Mouse (Mus musculus) stomach, embryonic 14.5 days (tissue): ENCODE results near the gene Osbp. TPM values are rescaled to one million over a fixed set of nuclear protein-coding genes. Genes with fewer than 3 reads are reported as not detected.
A peak's percentile ranks its signal among the peaks of the same experiment; 100 is the strongest.

Source experiments
- ATAC-seq: fragments of 200-750 bp; cut with Nextera tagmentation; 2 replicates; pipeline ENCODE4 v1.8.0; 2017; ENCODE audit warnings: low read depth, moderate TSS enrichment; ENCODE audit not compliant: insufficient number of reproducible peaks, insufficient read depth, low FRiP score
- H3K27ac ChIP-seq: fragments of 300-500 bp; sonication (generic); 2 replicates; pipeline ENCODE4 v1.5.1; 2014; ENCODE audit warnings: mild to moderate bottlenecking, low read length, moderate library complexity, mixed read lengths
- H3K27me3 ChIP-seq: fragments of 300-500 bp; sonication (generic); 2 replicates; pipeline ENCODE4 v1.6.1; 2014; ENCODE audit warnings: low read length, control low read depth, mixed read lengths; ENCODE audit not compliant: control insufficient read depth, insufficient read depth
- H3K36me3 ChIP-seq: fragments of 300-500 bp; sonication (generic); 2 replicates; pipeline ENCODE4 v1.6.1; 2014; ENCODE audit warnings: mild to moderate bottlenecking, control low read depth, low read length, moderate library complexity, mixed read lengths; ENCODE audit not compliant: control insufficient read depth, insufficient read depth
- H3K4me1 ChIP-seq: fragments of 300-500 bp; sonication (generic); 2 replicates; pipeline ENCODE4 v1.6.1; 2014; ENCODE audit warnings: low read length, control low read depth, mixed read lengths; ENCODE audit not compliant: control insufficient read depth, insufficient read depth
- H3K4me2 ChIP-seq: fragments of 300-500 bp; sonication (generic); replicated peaks from 2 replicates; pipeline ENCODE4 v1.6.1; 2014; ENCODE audit warnings: low read depth, low read length, control low read depth
- H3K4me3 ChIP-seq: fragments of 300-500 bp; sonication (generic); 2 replicates; pipeline ENCODE4 v1.5.1; 2014; ENCODE audit warnings: low read depth, low read length, control low read depth
- H3K9ac ChIP-seq: fragments of 300-500 bp; sonication (generic); replicated peaks from 2 replicates; pipeline ENCODE4 v1.6.1; 2014; ENCODE audit warnings: low read depth, mild to moderate bottlenecking, control low read depth, low read length, moderate library complexity, mixed read lengths
- H3K9me3 ChIP-seq: fragments of 300-500 bp; sonication (generic); 2 replicates; pipeline ENCODE4 v1.6.1; 2016; ENCODE audit warnings: low read depth, low read length, control low read depth; ENCODE audit not compliant: control insufficient read depth
- WGBS: fragments of 180-500 bp; shearing (Covaris S2); extraction: QIAGEN DNeasy Blood & Tissue Kit; methylation state at CpG from one replicate; pipeline ENCODE4 v1.1.7; 2014; 5-methylcytosine and 5-hydroxymethylcytosine counted together
- microRNA-seq: library from miRNA; unstranded; fragments of <30 nt; microRNA quantifications from one replicate; pipeline ENCODE4, GENCODE M21; 2016
- polyA plus RNA-seq: library from polyadenylated mRNA; unstranded; fragments of >200 nt; fragmentation: Nextera tagmentation; extraction: Ambion mirVana; gene quantifications from 2 replicates; pipeline ENCODE4 v1.2.1, GENCODE M21; 2014

Osbp gene
- polyA plus RNA-seq, 1 experiment from 2014 or later = 10.9 TPM

DNA sequence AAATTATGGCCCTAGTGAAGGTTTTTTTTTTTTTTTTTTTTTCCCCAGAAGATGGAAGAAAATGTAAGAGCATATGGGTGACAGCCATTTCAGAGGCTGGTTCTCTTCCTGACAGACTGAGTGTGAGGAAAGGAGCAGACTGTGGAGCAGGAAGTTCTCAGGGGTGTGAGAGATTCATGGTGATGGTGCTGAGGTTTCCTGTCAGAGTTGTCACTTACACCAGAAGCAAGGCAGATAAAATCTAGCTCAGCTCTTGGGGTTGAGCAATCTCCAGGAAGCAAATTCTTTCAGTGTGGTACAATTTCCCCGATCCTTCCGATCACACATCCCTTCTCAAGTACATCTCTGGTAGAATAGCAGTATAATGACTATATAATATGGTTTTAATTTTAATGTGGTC is 60.9 kb downstream of the Osbp start:
- H3K27ac ChIP-seq = no peak overlapping the region
- no peaks in the 10 kb centered on the region for H3K36me3 ChIP-seq
- 88% methylated on average over 2 of the region's 2 CpGs for WGBS
- H3K4me1 ChIP-seq = no peaks in the 10 kb centered on the region
- no peaks in the 10 kb centered on the region for H3K9me3 ChIP-seq
- no peak overlapping the region for H3K4me2 ChIP-seq
- no peaks in the 10 kb centered on the region for H3K27me3 ChIP-seq
- H3K9ac ChIP-seq = no peak overlapping the region
- H3K4me3 ChIP-seq = no peak overlapping the region
- no peak for ATAC-seq

DNA sequence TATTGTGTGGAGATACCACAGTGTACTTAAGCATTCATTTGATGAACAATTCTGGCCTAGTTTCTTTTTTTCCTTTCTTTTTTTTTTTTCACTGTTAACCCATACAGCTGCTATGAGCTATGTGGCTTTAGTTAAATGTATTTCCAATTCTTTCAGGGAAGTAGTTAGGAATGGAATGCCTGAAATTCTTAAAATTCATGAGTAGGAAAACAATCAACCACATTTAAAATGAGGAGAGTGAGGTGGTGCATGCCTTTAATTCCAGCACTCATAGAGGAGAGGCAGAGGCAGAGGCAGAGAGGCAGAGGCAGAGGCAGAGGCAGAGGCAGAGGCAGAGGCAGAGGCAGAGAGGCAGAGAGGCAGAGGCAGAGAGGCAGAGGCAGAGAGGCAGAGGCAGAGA is 72.0 kb downstream of the Osbp start:
- Histone ChIP-seq H3K27me3 (no peaks in the 10 kb centered on the region), H3K9me3 (no peaks in the 10 kb centered on the region), H3K4me2 (no peak overlapping the region), H3K36me3 (no peaks in the 10 kb centered on the region), H3K27ac (no peak overlapping the region), H3K4me1 (no peaks in the 10 kb centered on the region), H3K9ac (no peak overlapping the region), H3K4me3 (no peak overlapping the region)
- no peak for ATAC-seq

DNA sequence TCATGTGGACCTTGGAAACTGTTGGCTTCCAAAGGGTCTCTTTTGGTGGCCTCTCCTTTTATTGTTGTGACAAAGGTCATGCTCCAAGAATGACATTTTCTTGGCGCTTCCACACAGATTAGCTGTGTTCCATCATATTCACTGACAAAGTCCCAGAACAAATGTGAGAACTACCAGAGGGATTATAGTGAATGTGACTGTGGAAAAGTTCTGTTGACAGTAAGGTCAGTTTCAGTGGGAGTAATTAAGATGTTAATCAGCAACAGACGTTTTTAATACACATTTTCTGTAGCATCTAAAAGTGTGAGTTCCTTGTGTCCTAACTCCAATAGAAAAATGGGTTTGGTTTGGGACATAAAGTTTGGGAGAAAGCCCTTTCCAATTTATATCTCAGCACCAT is 75.5 kb downstream of the Osbp start, which contains the start of gene Olfr1423:
Gene Olfr1423 (minus strand): TSS at position 101 of the 400 bp plus-strand sequence.
- Histone ChIP-seq H3K27me3 (no peaks in the 10 kb centered on the region), H3K9me3 (no peaks in the 10 kb centered on the region), H3K4me3 (no peak within 1 kb of the TSS), H3K9ac (no peak within 1 kb of the TSS), H3K27ac (no peak within 1 kb of the TSS), H3K36me3 (no peaks in the 10 kb centered on the region), H3K4me2 (no peak within 1 kb of the TSS), H3K4me1 (no peaks in the 10 kb centered on the region)
- 55% methylated on average over 2 of the region's 2 CpGs for WGBS
- no peak for ATAC-seq

DNA sequence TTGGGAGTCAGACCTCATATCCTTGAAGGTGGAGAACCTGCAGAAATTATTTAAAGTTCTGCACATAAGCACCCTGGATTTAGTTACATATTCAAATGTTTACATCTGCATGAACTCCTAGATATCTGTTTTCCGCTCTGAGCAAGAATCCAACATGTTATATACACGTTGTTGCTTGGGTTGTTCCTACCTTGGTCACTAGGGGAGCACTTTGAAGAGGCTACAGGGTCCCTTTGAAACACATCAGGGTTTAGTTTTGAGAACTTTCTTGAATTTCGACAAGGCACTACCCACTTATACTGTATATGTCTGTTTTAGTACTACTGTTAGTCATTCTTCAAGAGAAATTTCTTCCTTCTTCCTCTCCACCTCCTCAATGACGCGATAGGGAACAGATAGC is 77.4 kb downstream of the Osbp start:
- ATAC-seq = no peak
- no peaks in the 10 kb centered on the region for H3K27me3 ChIP-seq
- H3K4me2 ChIP-seq = no peak overlapping the region
- no peak overlapping the region for H3K9ac ChIP-seq
- H3K9me3 ChIP-seq = no peaks in the 10 kb centered on the region
- no peak overlapping the region for H3K27ac ChIP-seq
- H3K4me1 ChIP-seq = no peaks in the 10 kb centered on the region
- WGBS = 88% methylated on average over 5 of the region's 5 CpGs
- no peak overlapping the region for H3K4me3 ChIP-seq
- no peaks in the 10 kb centered on the region for H3K36me3 ChIP-seq

Small RNA genes lying within 50 kb of the gene (microRNA-seq; reads per million reads assigned to microRNA genes)
- gene Mir6994 = 6.8 reads per million, percentile 15 among the genes with 10 or more reads in this experiment

Other genes starting within 250 kb of the Osbp start
- gene Gif, start 218.4 kb upstream of the Osbp start, polyA plus RNA-seq = 0.58 and 1.3 TPM in 2 replicates
- gene Mrpl16, start 195.6 kb upstream of the Osbp start, polyA plus RNA-seq = 51.1 and 59.7 TPM in 2 replicates
- 22.8 and 23.2 TPM in 2 replicates for gene Stx3, start 146.5 kb upstream of the Osbp start, polyA plus RNA-seq
- 0.27 TPM in 1 of 2 replicates, not detected in the other for gene Olfr1417, start 126.7 kb upstream of the Osbp start, polyA plus RNA-seq
- not detected in 2 replicates for gene Olfr1418, start 104.9 kb upstream of the Osbp start, polyA plus RNA-seq
- not detected in 2 replicates for gene Olfr1419, start 90.8 kb upstream of the Osbp start, polyA plus RNA-seq
- 0.27 TPM in 1 of 2 replicates, not detected in the other for gene Olfr1420, start 79.4 kb upstream of the Osbp start, polyA plus RNA-seq
- gene Patl1, start 53.5 kb upstream of the Osbp start, polyA plus RNA-seq = 20.7 and 24.3 TPM in 2 replicates
- not detected in 2 replicates for gene Olfr1423, start 75.4 kb downstream of the Osbp start, polyA plus RNA-seq
- not detected in 2 replicates for gene Olfr1424, start 96.7 kb downstream of the Osbp start, polyA plus RNA-seq
- not detected in 2 replicates for gene Olfr1425, start 111.8 kb downstream of the Osbp start, polyA plus RNA-seq
- gene Olfr1426, start 126.1 kb downstream of the Osbp start, polyA plus RNA-seq = not detected in 2 replicates
- gene Olfr1427, start 137.4 kb downstream of the Osbp start, polyA plus RNA-seq = not detected in 2 replicates
- gene Olfr1428, start 150.0 kb downstream of the Osbp start, polyA plus RNA-seq = not detected in 2 replicates
- not detected in 2 replicates for gene Olfr76, start 157.3 kb downstream of the Osbp start, polyA plus RNA-seq
- gene Olfr1555-ps1, start 204.2 kb downstream of the Osbp start, polyA plus RNA-seq = not detected in 2 replicates
- not detected in 2 replicates for gene Olfr1431, start 234.7 kb downstream of the Osbp start, polyA plus RNA-seq